Mouse (Mus musculus): ENCODE results near the gene Wfdc21. TPM values are rescaled to one million over a fixed set of nuclear protein-coding genes. Genes with fewer than 3 reads are reported as not detected.

Wfdc21 gene
- polyA plus RNA-seq (2014; fragmentation: Illumina TruSeq; extraction: RNeasy Lipid Tissue Mini Kit (QIAGEN cat#74804); ENCODE audit: low read depth, low replicate concordance) = not detected

DNA sequence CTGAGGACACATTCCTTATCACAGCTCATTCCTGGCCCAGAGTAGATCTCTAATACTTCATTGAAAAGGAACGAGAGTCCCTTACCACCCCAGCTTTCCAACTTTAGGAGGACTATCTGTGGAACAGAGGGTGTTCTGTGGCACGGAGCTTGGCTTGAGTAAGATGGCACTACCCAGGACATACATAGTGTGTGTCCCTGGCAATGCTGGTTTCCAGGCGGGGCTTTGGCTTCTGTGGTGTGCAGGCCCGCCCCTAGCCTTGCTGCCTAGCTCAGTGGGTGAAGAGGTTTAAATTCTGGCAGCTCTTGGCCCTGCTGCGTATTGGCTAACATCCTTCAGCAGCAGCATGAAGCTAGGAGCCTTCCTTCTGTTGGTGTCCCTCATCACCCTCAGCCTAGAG lies at the start of gene Wfdc21:
Gene Wfdc21, plus strand, starts transcription at position 260 of the 400 bp plus-strand sequence.

DNA sequence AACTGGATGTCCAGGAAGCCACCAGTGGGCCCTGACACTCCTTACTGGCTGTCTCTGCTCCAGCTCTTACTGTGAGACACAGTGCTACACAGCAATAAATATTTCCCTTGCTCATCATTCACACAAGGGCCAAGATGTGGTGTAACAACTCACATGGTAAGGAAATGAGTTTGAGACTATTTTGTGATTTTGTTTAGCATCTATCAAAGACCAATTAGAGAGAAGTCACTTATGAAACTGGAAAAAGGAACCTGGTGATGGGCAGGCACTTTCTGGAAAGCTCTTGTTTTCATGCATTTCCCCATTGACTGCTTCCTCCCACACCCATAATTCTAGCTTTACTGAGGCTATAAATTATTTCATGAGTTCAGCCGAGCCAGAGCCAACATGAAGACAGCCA lies 43.0 kb upstream of the Wfdc21 start, which contains the start of gene Wfdc17:
Gene Wfdc17, plus strand, starts transcription at position 287 of the 400 bp plus-strand sequence.

DNA sequence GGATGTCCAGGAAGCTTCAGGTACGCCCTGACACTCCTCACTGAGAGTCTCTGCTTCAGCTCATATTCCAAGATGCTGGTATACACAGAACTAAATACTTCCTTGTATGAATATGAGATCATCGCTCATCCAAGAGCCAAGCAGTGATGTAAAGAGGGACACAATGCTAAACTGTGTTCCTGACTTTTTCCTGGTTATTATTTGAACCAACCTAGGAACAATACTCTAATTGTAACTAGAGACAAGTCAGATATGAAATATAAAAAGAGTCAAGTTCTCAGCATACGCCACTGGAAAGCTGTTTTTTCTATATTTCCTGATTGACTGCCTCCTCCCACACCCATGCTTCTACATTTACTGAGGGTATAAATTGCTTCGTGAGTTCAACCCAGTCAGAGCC lies 38.0 kb upstream of the Wfdc21 start, which contains the start of gene Wfdc18:
Gene Wfdc18, plus strand, starts transcription at position 301 of the 400 bp plus-strand sequence.

DNA sequence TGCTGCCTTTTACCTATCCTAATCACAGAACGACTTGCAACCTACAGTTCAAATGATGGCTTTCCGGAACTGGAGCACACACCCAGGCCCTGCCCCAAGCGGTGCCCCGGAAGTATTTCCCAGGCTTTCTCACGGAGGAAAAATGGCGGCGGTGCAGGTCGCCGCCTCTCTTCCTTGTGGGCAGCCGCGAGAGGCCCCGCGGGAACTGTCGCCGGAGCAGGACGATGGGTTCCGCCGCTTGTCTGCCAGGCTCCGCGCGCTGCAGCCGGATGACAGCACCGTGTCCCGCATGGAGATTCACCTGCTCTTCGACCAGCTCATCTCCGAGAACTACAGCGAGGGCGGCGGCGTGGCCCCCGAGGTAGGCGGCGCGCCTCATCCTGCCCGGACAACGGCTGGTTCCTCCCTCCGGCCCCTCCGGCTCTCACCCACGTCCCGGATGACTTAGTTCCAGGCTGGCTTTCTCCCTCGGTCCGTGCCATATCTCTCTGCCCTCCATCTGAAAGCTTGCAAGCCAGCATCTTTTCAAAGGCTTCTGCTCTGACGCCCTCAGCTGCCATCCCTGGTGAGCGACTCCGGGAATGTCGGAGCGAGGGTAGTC lies 6.9 kb downstream of the Wfdc21 start, which contains the start of gene Heatr6:
Gene Heatr6, plus strand, starts transcription at position 116 of the 601 bp plus-strand sequence.

Other genes starting within 250 kb of the Wfdc21 start
- 30.0 TPM for gene Heatr9, start 224.8 kb upstream of the Wfdc21 start, polyA plus RNA-seq (2014; fragmentation: Illumina TruSeq; extraction: RNeasy Lipid Tissue Mini Kit (QIAGEN cat#74804); ENCODE audit: low read depth, low replicate concordance)
- 0.52 TPM for gene Ccl5, start 216.4 kb upstream of the Wfdc21 start, polyA plus RNA-seq (2014; fragmentation: Illumina TruSeq; extraction: RNeasy Lipid Tissue Mini Kit (QIAGEN cat#74804); ENCODE audit: low read depth, low replicate concordance)
- gene Ccl9, start 168.3 kb upstream of the Wfdc21 start, polyA plus RNA-seq (2014; fragmentation: Illumina TruSeq; extraction: RNeasy Lipid Tissue Mini Kit (QIAGEN cat#74804); ENCODE audit: low read depth, low replicate concordance) = 0.24 TPM
- 0.76 TPM for gene Ccl6, start 153.9 kb upstream of the Wfdc21 start, polyA plus RNA-seq (2014; fragmentation: Illumina TruSeq; extraction: RNeasy Lipid Tissue Mini Kit (QIAGEN cat#74804); ENCODE audit: low read depth, low replicate concordance)
- not detected for gene Rpl9-ps1, start 101.3 kb upstream of the Wfdc21 start, polyA plus RNA-seq (2014; fragmentation: Illumina TruSeq; extraction: RNeasy Lipid Tissue Mini Kit (QIAGEN cat#74804); ENCODE audit: low read depth, low replicate concordance)
- gene Ccl3, start 97.6 kb upstream of the Wfdc21 start, polyA plus RNA-seq (2014; fragmentation: Illumina TruSeq; extraction: RNeasy Lipid Tissue Mini Kit (QIAGEN cat#74804); ENCODE audit: low read depth, low replicate concordance) = not detected
- not detected for gene Ccl4, start 84.4 kb upstream of the Wfdc21 start, polyA plus RNA-seq (2014; fragmentation: Illumina TruSeq; extraction: RNeasy Lipid Tissue Mini Kit (QIAGEN cat#74804); ENCODE audit: low read depth, low replicate concordance)
- 9.5 TPM for gene Wfdc17, start 42.9 kb upstream of the Wfdc21 start, polyA plus RNA-seq (2014; fragmentation: Illumina TruSeq; extraction: RNeasy Lipid Tissue Mini Kit (QIAGEN cat#74804); ENCODE audit: low read depth, low replicate concordance)
- gene Wfdc18, start 37.9 kb upstream of the Wfdc21 start, polyA plus RNA-seq (2014; fragmentation: Illumina TruSeq; extraction: RNeasy Lipid Tissue Mini Kit (QIAGEN cat#74804); ENCODE audit: low read depth, low replicate concordance) = 0.62 TPM
- gene Heatr6, start 6.8 kb downstream of the Wfdc21 start, polyA plus RNA-seq (2014; fragmentation: Illumina TruSeq; extraction: RNeasy Lipid Tissue Mini Kit (QIAGEN cat#74804); ENCODE audit: low read depth, low replicate concordance) = 2.6 TPM
- 7.5 TPM for gene Hnf1b, start 103.1 kb downstream of the Wfdc21 start, polyA plus RNA-seq (2014; fragmentation: Illumina TruSeq; extraction: RNeasy Lipid Tissue Mini Kit (QIAGEN cat#74804); ENCODE audit: low read depth, low replicate concordance)
- gene Ddx52, start 195.1 kb downstream of the Wfdc21 start, polyA plus RNA-seq (2014; fragmentation: Illumina TruSeq; extraction: RNeasy Lipid Tissue Mini Kit (QIAGEN cat#74804); ENCODE audit: low read depth, low replicate concordance) = 55.1 TPM
- 36.4 TPM for gene Synrg, start 217.5 kb downstream of the Wfdc21 start, polyA plus RNA-seq (2014; fragmentation: Illumina TruSeq; extraction: RNeasy Lipid Tissue Mini Kit (QIAGEN cat#74804); ENCODE audit: low read depth, low replicate concordance)

All from testis, adult 10 weeks (tissue).